13 mouse cellular contexts compared by ENCODE assay signal in genomic region chr15:10833866-10834571, GRCm38 (mm10).
DNase-seq lines count a peak whose midpoint lies in the region; ATAC-seq and TF ChIP-seq lines count a peak whose summit lies in the region.
"Had no signal": no experiment of that assay in that cellular context is flagged by ENCODE, and none has a peak within 500 bp of the region (broad histone marks: within the 10 kb centered on the region; RNA-seq: fewer than 3 reads in every experiment).

No protein-coding gene starts in this region.

- no peak for TF ChIP-seq CTCF in heart, postnatal 0 days (IDR thresholded peaks at IDR 0.05; ENCODE audit: low read depth)
- no peak for TF ChIP-seq CTCF in kidney, postnatal 0 days (IDR thresholded peaks at IDR 0.05; ENCODE audit: low read depth)

- 72% methylated on average over 7 of the region's 7 CpGs for WGBS in kidney, embryonic 14.5 days
- WGBS in heart, postnatal 0 days, result 47% methylated on average over 7 of the region's 7 CpGs
- WGBS in kidney, postnatal 0 days, result 43% methylated on average over 7 of the region's 7 CpGs

- H3K9me3 ChIP-seq in kidney, embryonic 14.5 days (ENCODE audit: control insufficient read depth, low read length), result no peaks in the 10 kb centered on the region
- H3K9me3 ChIP-seq in heart, postnatal 0 days (replicated peaks; ENCODE audit: control insufficient read depth, low read length), result no peaks in the 10 kb centered on the region
- H3K9me3 ChIP-seq in kidney, postnatal 0 days (replicated peaks; ENCODE audit: low read length), result no peaks in the 10 kb centered on the region
- H3K9me3 ChIP-seq: hindbrain, embryonic 12.5 days had no signal

- no peak overlapping the region for H3K4me3 ChIP-seq in kidney, embryonic 14.5 days (ENCODE audit: low read length)
- H3K4me3 ChIP-seq in heart, postnatal 0 days (ENCODE audit: low read depth, low read length), result no peak overlapping the region
- H3K4me3 ChIP-seq in kidney, postnatal 0 days (replicated peaks; ENCODE audit: low read depth, low read length), result no peak overlapping the region
- H3K4me3 ChIP-seq: hindbrain, embryonic 12.5 days had no signal

- no peaks in the 10 kb centered on the region for H3K36me3 ChIP-seq in kidney, embryonic 14.5 days (ENCODE audit: control insufficient read depth, insufficient read depth, low read length)
- no peaks in the 10 kb centered on the region for H3K36me3 ChIP-seq in heart, postnatal 0 days (replicated peaks; ENCODE audit: control insufficient read depth, insufficient read depth, low read length)
- H3K36me3 ChIP-seq in kidney, postnatal 0 days (ENCODE audit: insufficient read depth, low read length), result no peaks in the 10 kb centered on the region
- H3K36me3 ChIP-seq: hindbrain, embryonic 12.5 days had no signal

- no peaks in the 10 kb centered on the region for H3K27me3 ChIP-seq in kidney, embryonic 14.5 days (ENCODE audit: control insufficient read depth, insufficient read depth, low read length)
- no peaks in the 10 kb centered on the region for H3K27me3 ChIP-seq in heart, postnatal 0 days (ENCODE audit: control insufficient read depth, insufficient read depth, low read length)
- no peaks in the 10 kb centered on the region for H3K27me3 ChIP-seq in kidney, postnatal 0 days (ENCODE audit: insufficient read depth, low read length)
- H3K27me3 ChIP-seq: hindbrain, embryonic 12.5 days; Patski had no signal

- no peak overlapping the region for H3K4me2 ChIP-seq in kidney, embryonic 14.5 days (replicated peaks; ENCODE audit: low read depth, low read length)
- H3K4me2 ChIP-seq in heart, postnatal 0 days (ENCODE audit: low read depth, low read length), result no peak overlapping the region
- H3K4me2 ChIP-seq in kidney, postnatal 0 days (ENCODE audit: low read length), result no peak overlapping the region
- H3K4me2 ChIP-seq: hindbrain, embryonic 12.5 days had no signal

- no peak for ATAC-seq in kidney, embryonic 14.5 days (ENCODE audit: low FRiP score, low TSS enrichment)
- no peak for ATAC-seq in heart, postnatal 0 days (ENCODE audit: insufficient read depth, low read depth)
- ATAC-seq in kidney, postnatal 0 days (replicated peaks; ENCODE audit: low FRiP score, low read depth), result peak; percentile 57
- 0 out of 2 replicates have a peak, but pooled peaks have one; percentile 7 for ATAC-seq in megakaryocyte, adult 5-6 weeks (ENCODE audit: poor library complexity, severe bottlenecking)
- no peak for ATAC-seq in inflammation-experienced regulatory T-cells, adult 6 months
- ATAC-seq: Patski had no signal

- H3K9ac ChIP-seq in kidney, embryonic 14.5 days (ENCODE audit: low read depth, low read length), result no peak overlapping the region
- H3K9ac ChIP-seq in heart, postnatal 0 days (replicated peaks; ENCODE audit: low read depth, low read length), result no peak overlapping the region
- no peak overlapping the region for H3K9ac ChIP-seq in kidney, postnatal 0 days (ENCODE audit: low read depth, low read length)
- H3K9ac ChIP-seq: hindbrain, embryonic 12.5 days had no signal

- peak; percentile 61 for DNase-seq in kidney, adult 11 months
- peak; percentile 38 for DNase-seq in heart, postnatal 0 days (ENCODE audit: low spot score)
- DNase-seq in kidney, postnatal 0 days (ENCODE audit: low spot score), result peak; percentile 44
- DNase-seq in adrenal gland, adult 2 months, result no peak
- DNase-seq in layer of hippocampus, adult 18-20 months (ENCODE audit: low spot score in 2 of 2), result no peak
- DNase-seq: adrenal gland, postnatal 25 days; cerebellum, adult 11-12 months; spleen, adult 18-20 months had no signal

- TF ChIP-seq EP300 in heart, postnatal 0 days (IDR thresholded peaks at IDR 0.05; ENCODE audit: low read depth), result no peak

- H3K4me1 ChIP-seq in kidney, embryonic 14.5 days (ENCODE audit: control insufficient read depth, insufficient read depth, low read length), result peaks cover 6% of the 10 kb centered on the region; the same call in 1 of the 2 replicates
- peaks cover 11% of the 10 kb centered on the region; the same call in 1 of the 2 replicates for H3K4me1 ChIP-seq in heart, postnatal 0 days (ENCODE audit: control insufficient read depth, insufficient read depth)
- H3K4me1 ChIP-seq in kidney, postnatal 0 days (replicated peaks; ENCODE audit: insufficient read depth, low read length), result 0 out of 2 replicates have a peak, but pooled peaks cover 7% of the 10 kb centered on the region
- H3K4me1 ChIP-seq: hindbrain, embryonic 12.5 days had no signal

- no peak overlapping the region; the same call in 1 of the 2 replicates for H3K27ac ChIP-seq in kidney, embryonic 14.5 days (ENCODE audit: low read depth, low read length)
- H3K27ac ChIP-seq in heart, postnatal 0 days (ENCODE audit: low read depth), result no peak overlapping the region
- peak overlapping the region; percentile 58 for H3K27ac ChIP-seq in kidney, postnatal 0 days
- H3K27ac ChIP-seq: hindbrain, embryonic 12.5 days had no signal

Comparison
In these comparisons a context has a peak if more than half of its experiments do, and no peak if none do; other contexts are left out.
1. ATAC-seq: peak in kidney, postnatal 0 days (single experiment) and megakaryocyte, adult 5-6 weeks (single experiment); none in kidney, embryonic 14.5 days (single experiment), heart, postnatal 0 days (single experiment) and inflammation-experienced regulatory T-cells, adult 6 months (single experiment).
2. DNase-seq: peak in kidney, adult 11 months (single experiment), heart, postnatal 0 days (single experiment) and kidney, postnatal 0 days (single experiment); none in adrenal gland, adult 2 months (single experiment) and layer of hippocampus, adult 18-20 months (0 of 2).